Mouse (Mus musculus): ENCODE data around the gene Capg. TPM values are rescaled to one million over a fixed set of nuclear protein-coding genes. Genes with fewer than 3 reads are reported as not detected.

Capg gene
- polyA plus RNA-seq, 1 experiment from 2014 or later: 94.3 TPM

GRCm38 (mm10) chr6:72513071-72513440 lies 31.1 kb upstream of the Capg start:
- H3K36me3 ChIP-seq (ENCODE audit: insufficient read depth, low read length): no peaks in the 10 kb centered on the region
- peak overlapping the region; percentile 89 for H3K27ac ChIP-seq (ENCODE audit: low read length)
- H3K4me3 ChIP-seq (ENCODE audit: low read length): peak overlapping the region; percentile 44
- H3K9ac ChIP-seq (replicated peaks; ENCODE audit: low read length): peak overlapping the region; percentile 77
- H3K4me2 ChIP-seq (replicated peaks; ENCODE audit: low read depth, low read length): peak overlapping the region; percentile 58
- no peaks in the 10 kb centered on the region for H3K27me3 ChIP-seq (ENCODE audit: insufficient read depth, low read length)
- no peak for ATAC-seq (ENCODE audit: low FRiP score, low TSS enrichment)
- no peaks in the 10 kb centered on the region for H3K9me3 ChIP-seq (ENCODE audit: low read length)
- H3K4me1 ChIP-seq (ENCODE audit: insufficient read depth, low read length): peaks cover 32% of the 10 kb centered on the region
- WGBS: 54% methylated on average over 7 of the region's 7 CpGs

DNA sequence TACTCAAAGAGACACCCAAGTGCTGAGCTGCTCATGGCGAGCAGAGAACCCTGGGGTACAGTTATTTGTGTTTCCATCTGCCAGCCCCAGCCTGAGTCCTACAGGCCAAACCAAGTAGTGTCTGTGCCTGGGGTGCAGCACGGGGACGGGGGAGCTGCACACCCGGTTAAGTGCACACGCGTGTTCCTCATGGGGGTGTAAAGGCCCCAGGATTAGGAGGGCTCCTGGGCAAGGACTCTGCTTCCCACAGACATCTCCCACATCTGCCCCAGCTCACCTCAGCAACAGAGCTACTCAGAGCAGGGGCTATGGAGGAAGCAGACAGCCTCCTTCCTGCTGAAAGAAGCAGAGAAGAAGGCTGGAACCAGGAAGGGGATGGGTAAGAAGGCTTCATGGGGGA lies 28.5 kb upstream of the Capg start:
- Histone ChIP-seq H3K27me3 (ENCODE audit: insufficient read depth, low read length) (no peaks in the 10 kb centered on the region), H3K36me3 (ENCODE audit: insufficient read depth, low read length) (no peaks in the 10 kb centered on the region), H3K27ac (ENCODE audit: low read length) (no peak overlapping the region), H3K4me2 (replicated peaks; ENCODE audit: low read depth, low read length) (no peak overlapping the region), H3K4me1 (ENCODE audit: insufficient read depth, low read length) (peaks cover 42% of the 10 kb centered on the region), H3K9ac (replicated peaks; ENCODE audit: low read length) (no peak overlapping the region), H3K4me3 (ENCODE audit: low read length) (no peak overlapping the region), H3K9me3 (ENCODE audit: low read length) (no peaks in the 10 kb centered on the region)
- ATAC-seq (ENCODE audit: low FRiP score, low TSS enrichment): no peak
- WGBS: 91% methylated on average over 6 of the region's 6 CpGs

- H3K9me3 ChIP-seq (ENCODE audit: low read length): no peaks in the 10 kb centered on the region
- no peak overlapping the region for H3K4me2 ChIP-seq (replicated peaks; ENCODE audit: low read depth, low read length)
- peaks cover 18% of the 10 kb centered on the region for H3K4me1 ChIP-seq (ENCODE audit: insufficient read depth, low read length)
- no peaks in the 10 kb centered on the region for H3K36me3 ChIP-seq (ENCODE audit: insufficient read depth, low read length)
- ATAC-seq (ENCODE audit: low FRiP score, low TSS enrichment): no peak
- no peak overlapping the region for H3K9ac ChIP-seq (replicated peaks; ENCODE audit: low read length)
- WGBS: 80% methylated on average over 1 of the region's 1 CpGs
- no peak overlapping the region for H3K4me3 ChIP-seq (ENCODE audit: low read length)
- H3K27ac ChIP-seq (ENCODE audit: low read length): no peak overlapping the region
- no peaks in the 10 kb centered on the region for H3K27me3 ChIP-seq (ENCODE audit: insufficient read depth, low read length)
Measured at GRCm38 (mm10) chr6:72518842-72519241, 25.3 kb upstream of the Capg start.

DNA sequence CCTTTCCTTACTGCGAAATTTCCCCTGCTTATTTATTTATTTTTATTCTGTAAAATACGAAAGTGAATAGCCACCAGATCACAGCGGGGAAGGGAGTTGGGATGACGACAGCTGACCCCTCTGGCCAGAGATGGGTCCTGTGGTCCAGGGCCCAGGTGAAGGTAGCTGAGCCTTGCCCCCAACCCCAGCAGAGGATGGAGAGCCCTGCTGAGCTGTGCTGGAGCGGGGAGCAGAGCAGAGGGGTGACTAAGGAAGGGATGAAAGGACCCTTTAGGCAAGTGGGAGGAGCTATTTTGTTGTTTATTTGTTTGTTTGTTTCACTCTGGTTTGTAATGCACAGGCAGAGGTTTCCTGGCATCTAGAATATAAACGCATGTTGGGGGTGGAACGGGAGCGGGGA lies 24.9 kb upstream of the Capg start:
- Histone ChIP-seq H3K27me3 (ENCODE audit: insufficient read depth, low read length) (no peaks in the 10 kb centered on the region), H3K9me3 (ENCODE audit: low read length) (no peaks in the 10 kb centered on the region), H3K4me1 (ENCODE audit: insufficient read depth, low read length) (peaks cover 18% of the 10 kb centered on the region), H3K9ac (replicated peaks; ENCODE audit: low read length) (no peak overlapping the region), H3K4me2 (replicated peaks; ENCODE audit: low read depth, low read length) (peak overlapping the region; percentile 41; the same call in 1 of the 2 replicates), H3K27ac (ENCODE audit: low read length) (no peak overlapping the region), H3K4me3 (ENCODE audit: low read length) (no peak overlapping the region), H3K36me3 (ENCODE audit: insufficient read depth, low read length) (no peaks in the 10 kb centered on the region)
- no peak for ATAC-seq (ENCODE audit: low FRiP score, low TSS enrichment)
- WGBS: 37% methylated on average over 8 of the region's 8 CpGs

DNA sequence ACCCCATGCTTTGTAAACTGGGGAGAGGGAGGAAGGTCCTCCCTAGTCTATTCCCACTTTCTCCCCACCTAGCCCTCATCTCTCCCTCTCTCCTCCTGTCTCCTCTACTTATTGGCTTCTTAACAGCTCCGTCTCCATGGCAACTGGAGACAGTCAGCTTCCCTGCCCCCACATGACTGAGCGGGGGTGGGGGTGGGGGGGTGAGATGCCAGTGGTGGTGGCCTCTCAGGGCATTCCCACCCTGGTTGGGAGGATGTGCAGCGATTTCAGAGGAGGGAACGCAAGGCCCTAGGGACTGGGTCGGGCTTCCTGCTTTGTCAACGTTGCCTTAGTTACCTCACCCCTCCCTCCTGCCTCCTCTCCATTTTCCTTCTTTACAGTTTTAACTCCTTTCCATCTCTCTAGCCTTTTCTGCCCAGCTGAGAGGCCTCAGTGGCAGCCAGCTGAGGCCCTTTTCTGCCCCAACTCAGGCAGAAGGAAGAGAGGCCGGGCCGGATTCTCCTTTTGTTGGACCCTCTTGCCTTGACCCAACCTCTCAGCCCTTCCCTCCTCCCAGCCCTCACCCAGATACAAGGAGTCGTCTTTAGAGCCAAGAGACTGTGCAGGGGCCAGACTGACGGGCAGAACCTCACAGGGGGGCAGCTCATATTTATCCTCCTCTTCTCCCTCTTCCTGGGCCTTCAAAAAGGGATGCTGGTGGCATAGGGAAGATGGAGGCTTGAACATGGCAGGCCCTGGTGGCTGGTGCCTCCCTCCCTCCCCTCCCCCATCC lies 24.1 kb upstream of the Capg start:
- Histone ChIP-seq H3K9ac (replicated peaks; ENCODE audit: low read length) (peak overlapping the region; percentile 37), H3K27ac (ENCODE audit: low read length) (peak overlapping the region; percentile 58), H3K4me2 (replicated peaks; ENCODE audit: low read depth, low read length) (peak overlapping the region; percentile 41), H3K9me3 (ENCODE audit: low read length) (no peaks in the 10 kb centered on the region), H3K4me3 (ENCODE audit: low read length) (no peak overlapping the region), H3K4me1 (ENCODE audit: insufficient read depth, low read length) (peaks cover 18% of the 10 kb centered on the region), H3K27me3 (ENCODE audit: insufficient read depth, low read length) (no peaks in the 10 kb centered on the region), H3K36me3 (ENCODE audit: insufficient read depth, low read length) (no peaks in the 10 kb centered on the region)
- 16% methylated on average over 9 of the region's 10 CpGs for WGBS
- peak; percentile 64 for ATAC-seq (ENCODE audit: low FRiP score, low TSS enrichment)

DNA sequence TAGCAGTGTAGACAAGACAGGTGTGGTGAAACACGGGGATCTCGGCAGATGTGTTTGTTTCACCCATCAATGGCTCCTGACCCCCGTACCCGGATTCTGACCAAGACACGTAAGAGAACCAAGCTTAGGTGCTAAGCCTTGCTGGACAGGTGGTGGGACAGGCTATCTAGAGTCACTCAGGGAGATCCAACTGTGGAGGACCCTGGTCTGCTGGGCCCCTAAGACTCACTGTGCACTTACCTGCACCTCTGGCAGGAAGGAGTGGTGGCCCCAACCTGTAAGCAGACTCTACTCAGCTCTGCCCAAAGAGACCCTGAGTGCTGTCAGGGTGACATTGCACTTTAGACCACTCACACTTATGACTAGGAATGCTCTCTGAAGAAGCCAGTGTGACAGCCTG lies 23.3 kb upstream of the Capg start:
- 0 out of 2 replicates have a peak, but pooled peaks have one; percentile 44 for ATAC-seq (ENCODE audit: low FRiP score, low TSS enrichment)
- H3K27me3 ChIP-seq (ENCODE audit: insufficient read depth, low read length): no peaks in the 10 kb centered on the region
- H3K4me1 ChIP-seq (ENCODE audit: insufficient read depth, low read length): peaks cover 18% of the 10 kb centered on the region
- no peaks in the 10 kb centered on the region for H3K9me3 ChIP-seq (ENCODE audit: low read length)
- no peak overlapping the region for H3K4me3 ChIP-seq (ENCODE audit: low read length)
- 91% methylated on average over 5 of the region's 5 CpGs for WGBS
- H3K36me3 ChIP-seq (ENCODE audit: insufficient read depth, low read length): no peaks in the 10 kb centered on the region
- H3K9ac ChIP-seq (replicated peaks; ENCODE audit: low read length): no peak overlapping the region
- no peak overlapping the region for H3K4me2 ChIP-seq (replicated peaks; ENCODE audit: low read depth, low read length)
- H3K27ac ChIP-seq (ENCODE audit: low read length): no peak overlapping the region

- Histone ChIP-seq H3K36me3 (ENCODE audit: insufficient read depth, low read length) (no peaks in the 10 kb centered on the region), H3K27ac (ENCODE audit: low read length) (no peak within 1 kb of the TSS), H3K4me3 (ENCODE audit: low read length) (no peak within 1 kb of the TSS), H3K9ac (replicated peaks; ENCODE audit: low read length) (no peak within 1 kb of the TSS), H3K4me2 (replicated peaks; ENCODE audit: low read depth, low read length) (no peak within 1 kb of the TSS), H3K27me3 (ENCODE audit: insufficient read depth, low read length) (no peaks in the 10 kb centered on the region), H3K4me1 (ENCODE audit: insufficient read depth, low read length) (peaks cover 18% of the 10 kb centered on the region), H3K9me3 (ENCODE audit: low read length) (no peaks in the 10 kb centered on the region)
- WGBS: 93% methylated on average over 5 of the region's 5 CpGs
- ATAC-seq (ENCODE audit: low FRiP score, low TSS enrichment): no peak
Measured at GRCm38 (mm10) chr6:72521607-72522006, 22.6 kb upstream of the Capg start, which contains the start of gene Sh2d6. Gene Sh2d6, minus strand, starts transcription at chr6:72521707.

- Histone ChIP-seq H3K4me2 (replicated peaks; ENCODE audit: low read depth, low read length) (no peak overlapping the region), H3K9me3 (ENCODE audit: low read length) (no peaks in the 10 kb centered on the region), H3K36me3 (ENCODE audit: insufficient read depth, low read length) (no peaks in the 10 kb centered on the region), H3K9ac (replicated peaks; ENCODE audit: low read length) (no peak overlapping the region), H3K4me1 (ENCODE audit: insufficient read depth, low read length) (peaks cover 18% of the 10 kb centered on the region), H3K27me3 (ENCODE audit: insufficient read depth, low read length) (no peaks in the 10 kb centered on the region), H3K27ac (ENCODE audit: low read length) (no peak overlapping the region), H3K4me3 (ENCODE audit: low read length) (no peak overlapping the region)
- ATAC-seq (ENCODE audit: low FRiP score, low TSS enrichment): no peak
- 56% methylated on average over 5 of the region's 5 CpGs for WGBS
Measured at GRCm38 (mm10) chr6:72522288-72522687, 21.9 kb upstream of the Capg start.

DNA sequence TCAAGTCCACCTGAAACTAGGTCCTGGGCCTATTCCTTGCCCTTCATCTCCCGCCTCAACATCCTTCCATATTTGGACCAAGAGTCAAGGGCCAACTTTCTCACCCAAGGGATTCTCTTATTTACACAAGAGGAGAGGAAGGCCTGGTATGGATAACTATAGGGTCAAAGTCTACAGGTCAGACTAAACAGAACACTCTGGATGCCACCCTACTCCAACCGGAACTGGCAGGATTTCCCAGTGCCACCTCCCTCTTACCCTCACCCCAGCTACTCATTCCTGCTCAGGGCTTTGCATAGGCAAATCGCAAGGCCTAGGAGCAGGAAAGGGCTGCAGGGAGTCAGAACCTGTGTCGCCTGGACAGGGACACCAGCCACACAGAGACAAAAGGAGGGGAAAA lies 21.0 kb upstream of the Capg start:
- 80% methylated on average over 4 of the region's 4 CpGs for WGBS
- H3K9ac ChIP-seq (replicated peaks; ENCODE audit: low read length): no peak overlapping the region
- no peak overlapping the region for H3K4me2 ChIP-seq (replicated peaks; ENCODE audit: low read depth, low read length)
- no peaks in the 10 kb centered on the region for H3K36me3 ChIP-seq (ENCODE audit: insufficient read depth, low read length)
- no peak overlapping the region for H3K4me3 ChIP-seq (ENCODE audit: low read length)
- no peak overlapping the region for H3K27ac ChIP-seq (ENCODE audit: low read length)
- no peaks in the 10 kb centered on the region for H3K9me3 ChIP-seq (ENCODE audit: low read length)
- peaks cover 18% of the 10 kb centered on the region for H3K4me1 ChIP-seq (ENCODE audit: insufficient read depth, low read length)
- H3K27me3 ChIP-seq (ENCODE audit: insufficient read depth, low read length): no peaks in the 10 kb centered on the region
- ATAC-seq (ENCODE audit: low FRiP score, low TSS enrichment): no peak

GRCm38 (mm10) chr6:72524160-72524559 lies 20.0 kb upstream of the Capg start:
- H3K4me2 ChIP-seq (replicated peaks; ENCODE audit: low read depth, low read length): no peak overlapping the region
- 80% methylated on average over 2 of the region's 2 CpGs for WGBS
- H3K9me3 ChIP-seq (ENCODE audit: low read length): no peaks in the 10 kb centered on the region
- H3K9ac ChIP-seq (replicated peaks; ENCODE audit: low read length): no peak overlapping the region
- H3K4me3 ChIP-seq (ENCODE audit: low read length): no peak overlapping the region
- H3K36me3 ChIP-seq (ENCODE audit: insufficient read depth, low read length): no peaks in the 10 kb centered on the region
- no peak for ATAC-seq (ENCODE audit: low FRiP score, low TSS enrichment)
- H3K27ac ChIP-seq (ENCODE audit: low read length): no peak overlapping the region
- H3K4me1 ChIP-seq (ENCODE audit: insufficient read depth, low read length): peaks cover 15% of the 10 kb centered on the region
- H3K27me3 ChIP-seq (ENCODE audit: insufficient read depth, low read length): no peaks in the 10 kb centered on the region

All from kidney, embryonic 16.5 days (tissue).